Mouse (Mus musculus): ENCODE results near the gene Pip5kl1. TPM values are rescaled to one million over a fixed set of nuclear protein-coding genes. Genes with fewer than 3 reads are reported as not detected.

Pip5kl1 gene
- polyA plus RNA-seq, 1 experiment from 2014 or later, result not detected

- H3K27me3 ChIP-seq (replicated peaks; ENCODE audit: control insufficient read depth, insufficient read depth, low read length), result no peaks in the 10 kb centered on the region
- no peak overlapping the region for H3K27ac ChIP-seq (ENCODE audit: low read depth, low read length)
- ATAC-seq, result no peak; the same call in 1 of the 2 replicates
- peaks cover 10% of the 10 kb centered on the region; the same call in 1 of the 2 replicates for H3K36me3 ChIP-seq (ENCODE audit: control insufficient read depth, insufficient read depth)
- H3K4me1 ChIP-seq (replicated peaks; ENCODE audit: control insufficient read depth, insufficient read depth, low read length), result peaks cover 13% of the 10 kb centered on the region; the same call in 1 of the 2 replicates
- H3K4me2 ChIP-seq (replicated peaks; ENCODE audit: low read depth), result no peak overlapping the region
- H3K4me3 ChIP-seq (ENCODE audit: low read depth, low read length), result no peak overlapping the region
- no peaks in the 10 kb centered on the region for H3K9me3 ChIP-seq (ENCODE audit: control insufficient read depth)
- no peak overlapping the region for H3K9ac ChIP-seq (ENCODE audit: low read depth, low read length)
- TF ChIP-seq CTCF (IDR thresholded peaks at IDR 0.05; ENCODE audit: low read depth), result no peak
- WGBS, result 40% methylated on average over 3 of the region's 3 CpGs
Measured at GRCm38 (mm10) chr2:32543031-32543449, 31.6 kb upstream of the Pip5kl1 start.

- Histone ChIP-seq H3K4me3 (ENCODE audit: low read depth, low read length) (no peak overlapping the region), H3K4me2 (replicated peaks; ENCODE audit: low read depth) (no peak overlapping the region), H3K4me1 (replicated peaks; ENCODE audit: control insufficient read depth, insufficient read depth, low read length) (peaks cover 19% of the 10 kb centered on the region), H3K36me3 (ENCODE audit: control insufficient read depth, insufficient read depth) (peaks cover 12% of the 10 kb centered on the region; the same call in 1 of the 2 replicates), H3K27ac (ENCODE audit: low read depth, low read length) (peak overlapping the region; percentile 68), H3K9me3 (ENCODE audit: control insufficient read depth) (no peaks in the 10 kb centered on the region), H3K9ac (ENCODE audit: low read depth, low read length) (no peak overlapping the region), H3K27me3 (replicated peaks; ENCODE audit: control insufficient read depth, insufficient read depth, low read length) (no peaks in the 10 kb centered on the region)
- no peak for TF ChIP-seq CTCF (IDR thresholded peaks at IDR 0.05; ENCODE audit: low read depth)
- ATAC-seq, result no peak
- WGBS, result 92% methylated on average over 1 of the region's 1 CpGs
Measured at GRCm38 (mm10) chr2:32546951-32547350, 27.6 kb upstream of the Pip5kl1 start.

GRCm38 (mm10) chr2:32547380-32547779 lies 27.2 kb upstream of the Pip5kl1 start:
- Histone ChIP-seq H3K4me2 (replicated peaks; ENCODE audit: low read depth) (no peak overlapping the region), H3K4me1 (replicated peaks; ENCODE audit: control insufficient read depth, insufficient read depth, low read length) (peaks cover 19% of the 10 kb centered on the region), H3K9ac (ENCODE audit: low read depth, low read length) (no peak overlapping the region), H3K27me3 (replicated peaks; ENCODE audit: control insufficient read depth, insufficient read depth, low read length) (no peaks in the 10 kb centered on the region), H3K4me3 (ENCODE audit: low read depth, low read length) (no peak overlapping the region), H3K27ac (ENCODE audit: low read depth, low read length) (peak overlapping the region; percentile 68), H3K9me3 (ENCODE audit: control insufficient read depth) (no peaks in the 10 kb centered on the region), H3K36me3 (ENCODE audit: control insufficient read depth, insufficient read depth) (peaks cover 12% of the 10 kb centered on the region; the same call in 1 of the 2 replicates)
- TF ChIP-seq CTCF (IDR thresholded peaks at IDR 0.05; ENCODE audit: low read depth), result no peak
- peak; percentile 69 for ATAC-seq
- 51% methylated on average over 5 of the region's 5 CpGs for WGBS

GRCm38 (mm10) chr2:32547964-32548739 lies 26.4 kb upstream of the Pip5kl1 start:
- no peak overlapping the region for H3K9ac ChIP-seq (ENCODE audit: low read depth, low read length)
- H3K4me2 ChIP-seq (replicated peaks; ENCODE audit: low read depth), result no peak overlapping the region
- no peaks in the 10 kb centered on the region for H3K27me3 ChIP-seq (replicated peaks; ENCODE audit: control insufficient read depth, insufficient read depth, low read length)
- H3K36me3 ChIP-seq (ENCODE audit: control insufficient read depth, insufficient read depth), result peaks cover 12% of the 10 kb centered on the region; the same call in 1 of the 2 replicates
- H3K27ac ChIP-seq (ENCODE audit: low read depth, low read length), result peak overlapping the region; percentile 68; the same call in 1 of the 2 replicates
- ATAC-seq, result peak; percentile 14; the same call in 1 of the 2 replicates
- H3K4me3 ChIP-seq (ENCODE audit: low read depth, low read length), result no peak overlapping the region
- peaks cover 19% of the 10 kb centered on the region for H3K4me1 ChIP-seq (replicated peaks; ENCODE audit: control insufficient read depth, insufficient read depth, low read length)
- WGBS, result 82% methylated on average over 7 of the region's 7 CpGs
- no peak for TF ChIP-seq CTCF (IDR thresholded peaks at IDR 0.05; ENCODE audit: low read depth)
- no peaks in the 10 kb centered on the region for H3K9me3 ChIP-seq (ENCODE audit: control insufficient read depth)

GRCm38 (mm10) chr2:32549171-32549570 lies 25.4 kb upstream of the Pip5kl1 start:
- H3K27me3 ChIP-seq (replicated peaks; ENCODE audit: control insufficient read depth, insufficient read depth, low read length), result no peaks in the 10 kb centered on the region
- ATAC-seq, result no peak
- no peak overlapping the region for H3K27ac ChIP-seq (ENCODE audit: low read depth, low read length)
- H3K36me3 ChIP-seq (ENCODE audit: control insufficient read depth, insufficient read depth), result peaks cover 12% of the 10 kb centered on the region; the same call in 1 of the 2 replicates
- 78% methylated on average over 9 of the region's 9 CpGs for WGBS
- TF ChIP-seq CTCF (IDR thresholded peaks at IDR 0.05; ENCODE audit: low read depth), result no peak
- no peaks in the 10 kb centered on the region for H3K9me3 ChIP-seq (ENCODE audit: control insufficient read depth)
- H3K4me1 ChIP-seq (replicated peaks; ENCODE audit: control insufficient read depth, insufficient read depth, low read length), result peaks cover 19% of the 10 kb centered on the region
- no peak overlapping the region for H3K4me3 ChIP-seq (ENCODE audit: low read depth, low read length)
- no peak overlapping the region for H3K9ac ChIP-seq (ENCODE audit: low read depth, low read length)
- no peak overlapping the region for H3K4me2 ChIP-seq (replicated peaks; ENCODE audit: low read depth)

- Histone ChIP-seq H3K4me2 (replicated peaks; ENCODE audit: low read depth) (no peak overlapping the region), H3K9ac (ENCODE audit: low read depth, low read length) (no peak overlapping the region), H3K27me3 (replicated peaks; ENCODE audit: control insufficient read depth, insufficient read depth, low read length) (no peaks in the 10 kb centered on the region), H3K9me3 (ENCODE audit: control insufficient read depth) (no peaks in the 10 kb centered on the region), H3K4me3 (ENCODE audit: low read depth, low read length) (no peak overlapping the region), H3K4me1 (replicated peaks; ENCODE audit: control insufficient read depth, insufficient read depth, low read length) (peaks cover 19% of the 10 kb centered on the region), H3K27ac (ENCODE audit: low read depth, low read length) (peak overlapping the region; percentile 21; the same call in 1 of the 2 replicates), H3K36me3 (ENCODE audit: control insufficient read depth, insufficient read depth) (0 out of 2 replicates have a peak, but pooled peaks cover 12% of the 10 kb centered on the region)
- no peak for ATAC-seq
- WGBS, result 34% methylated on average over 6 of the region's 6 CpGs
- no peak for TF ChIP-seq CTCF (IDR thresholded peaks at IDR 0.05; ENCODE audit: low read depth)
Measured at GRCm38 (mm10) chr2:32549764-32550163, 24.8 kb upstream of the Pip5kl1 start.
